Mouse (Mus musculus) CH12.LX (cell line): Measurements from ENCODE around the gene Trim46. TPM values are rescaled to one million over a fixed set of nuclear protein-coding genes. Genes with fewer than 3 reads are reported as not detected.

ENCODE experiments used
- DNase-seq: peaks from one replicate; pipeline ENCODE4 v3.0.0-alpha.2; 2013; ENCODE audit errors: extremely low read depth
- H3K27ac ChIP-seq: 2 replicates; pipeline ENCODE4 v1.5.1; 2012; ENCODE audit warnings: low read depth, mild to moderate bottlenecking, control low read depth, moderate library complexity; ENCODE audit not compliant: insufficient read depth
- H3K27me3 ChIP-seq: replicated peaks from 2 replicates; pipeline ENCODE3; 2012; ENCODE audit warnings: inconsistent platforms
- H3K36me3 ChIP-seq, 2 experiments: replicated peaks in 1 of 2; 2 replicates each; pipeline versions ENCODE3 to v1.6.1; 2012; ENCODE audit warnings: inconsistent platforms in 1 of 2, low read length in 1 of 2, mild to moderate bottlenecking in 1 of 2, mixed read lengths in 1 of 2, moderate library complexity in 1 of 2; ENCODE audit not compliant: control insufficient read depth in 1 of 2, insufficient read depth in 1 of 2
- H3K4me1 ChIP-seq, 2 experiments: 2 replicates each; pipeline ENCODE4 v1.6.1; 2012; ENCODE audit warnings: inconsistent platforms in 1 of 2, moderate library complexity in 1 of 2; ENCODE audit not compliant: insufficient read depth in 2 of 2, control insufficient read depth in 1 of 2
- H3K4me2 ChIP-seq: 2 replicates; pipeline ENCODE4 v1.6.1; 2012; ENCODE audit warnings: low read depth, mild to moderate bottlenecking, control low read depth; ENCODE audit not compliant: poor library complexity, insufficient read depth, severe bottlenecking
- H3K4me3 ChIP-seq, 3 experiments: fragments of 150-350 bp in 1 of 3; sonication (generic) in 1 of 3; replicated peaks in 1 of 3; 2 replicates each; pipeline versions ENCODE3 to v1.5.1; 2011 to 2012; ENCODE audit warnings: low read depth in 2 of 3, low read length in 2 of 3, mild to moderate bottlenecking in 2 of 3, moderate library complexity in 2 of 3, control low read depth in 1 of 3, improper control_type of control experiment in 1 of 3, inconsistent platforms in 1 of 3, mixed read lengths in 1 of 3; ENCODE audit not compliant: poor library complexity in 1 of 3
- H3K79me2 ChIP-seq: replicated peaks from 2 replicates; pipeline ENCODE4 v1.6.1; 2012; ENCODE audit warnings: mild to moderate bottlenecking, moderate library complexity; ENCODE audit not compliant: control insufficient read depth, poor library complexity, insufficient read depth, severe bottlenecking; ENCODE audit errors: extremely low read depth
- H3K9ac ChIP-seq: 2 replicates; pipeline ENCODE4 v1.6.1; 2012; ENCODE audit warnings: low read depth, mild to moderate bottlenecking, control low read depth, moderate library complexity; ENCODE audit not compliant: insufficient read depth
- H3K9me3 ChIP-seq: replicated peaks from 2 replicates; pipeline ENCODE3; 2012; ENCODE audit warnings: low read length, inconsistent platforms, mixed read lengths
- BHLHE40 ChIP-seq: IDR thresholded peaks from 2 replicates; pipeline ENCODE4 v1.6.1; 2011; ENCODE audit warnings: mild to moderate bottlenecking, low read depth, low read length, improper control_type of control experiment
- CHD1 ChIP-seq: IDR thresholded peaks from 2 replicates; pipeline ENCODE4 v1.6.1; 2012; ENCODE audit warnings: low read depth, low read length, improper control_type of control experiment, inconsistent platforms
- CHD2 ChIP-seq: IDR thresholded peaks from 2 replicates; pipeline ENCODE4 v1.6.1; 2011; ENCODE audit warnings: low read length, improper control_type of control experiment
- CTCF ChIP-seq, 2 experiments: IDR thresholded peaks in 1 of 2; conservative IDR thresholded peaks in 1 of 2; 2 replicates each; pipeline ENCODE4 v1.5.1; 2011 to 2012; ENCODE audit warnings: low read depth in 2 of 2, low read length in 2 of 2, improper control_type of control experiment in 1 of 2, inconsistent platforms in 1 of 2, mild to moderate bottlenecking in 1 of 2, moderate library complexity in 1 of 2
- E2F4 ChIP-seq: IDR thresholded peaks from 2 replicates; pipeline ENCODE4 v1.6.1; 2011; ENCODE audit warnings: low read depth, low read length, improper control_type of control experiment; ENCODE audit not compliant: insufficient replicate concordance
- ETS1 ChIP-seq: conservative IDR thresholded peaks from 2 replicates; pipeline ENCODE4 v1.6.1; 2012; ENCODE audit warnings: low read depth, mild to moderate bottlenecking, inconsistent platforms, low read length, improper control_type of control experiment, moderate library complexity
- GABPA ChIP-seq: IDR thresholded peaks from 2 replicates; pipeline ENCODE4 v1.6.1; 2012; ENCODE audit warnings: low read depth, low read length, improper control_type of control experiment, inconsistent platforms; ENCODE audit not compliant: insufficient replicate concordance
- IRF4 ChIP-seq: IDR thresholded peaks from 2 replicates; pipeline ENCODE4 v1.6.1; 2014; ENCODE audit warnings: low read depth, mild to moderate bottlenecking, inconsistent platforms, low read length, improper control_type of control experiment
- JUN ChIP-seq: IDR thresholded peaks from 2 replicates; pipeline ENCODE4 v1.6.1; 2011; ENCODE audit warnings: low read depth, mild to moderate bottlenecking, low read length, improper control_type of control experiment, moderate library complexity; ENCODE audit not compliant: insufficient read depth
- JUND ChIP-seq: conservative IDR thresholded peaks from 2 replicates; pipeline ENCODE4 v1.6.1; 2011; ENCODE audit warnings: low read depth, low read length, improper control_type of control experiment
- KAT2A ChIP-seq: IDR thresholded peaks from 2 replicates; pipeline ENCODE4 v1.6.1; 2012; ENCODE audit warnings: low read length, improper control_type of control experiment, inconsistent platforms; ENCODE audit not compliant: insufficient replicate concordance
- MAFK ChIP-seq: IDR thresholded peaks from 2 replicates; pipeline ENCODE4 v1.6.1; 2011; ENCODE audit warnings: low read length, improper control_type of control experiment; ENCODE audit not compliant: insufficient replicate concordance
- MAX ChIP-seq: IDR thresholded peaks from 2 replicates; pipeline ENCODE4 v1.6.1; 2011; ENCODE audit warnings: low read length, improper control_type of control experiment
- MXI1 ChIP-seq: IDR thresholded peaks from 2 replicates; pipeline ENCODE4 v1.6.1; 2011; ENCODE audit warnings: mild to moderate bottlenecking, low read depth, low read length, improper control_type of control experiment
- NELFE ChIP-seq: IDR thresholded peaks from 2 replicates; pipeline ENCODE4 v1.6.1; 2011; ENCODE audit warnings: low read depth, low read length, improper control_type of control experiment
- POLR2A ChIP-seq: IDR thresholded peaks from 2 replicates; pipeline ENCODE4 v1.6.1; 2011; ENCODE audit warnings: low read depth, mild to moderate bottlenecking, improper control_type of control experiment, low read length
- RCOR1 ChIP-seq: conservative IDR thresholded peaks from 2 replicates; pipeline ENCODE4 v1.6.1; 2012; ENCODE audit warnings: low read depth, mild to moderate bottlenecking, inconsistent platforms, low read length, improper control_type of control experiment
- SMC3 ChIP-seq: IDR thresholded peaks from 2 replicates; pipeline ENCODE4 v1.6.1; 2011; ENCODE audit warnings: low read depth, low read length, improper control_type of control experiment
- TBP ChIP-seq: conservative IDR thresholded peaks from 2 replicates; pipeline ENCODE4 v1.6.1; 2011; ENCODE audit warnings: low read depth, low read length, improper control_type of control experiment
- TCF12 ChIP-seq: IDR thresholded peaks from 2 replicates; pipeline ENCODE4 v1.6.1; 2014; ENCODE audit warnings: low read depth, mild to moderate bottlenecking, inconsistent platforms, low read length, improper control_type of control experiment
- USF1 ChIP-seq: IDR thresholded peaks from 2 replicates; pipeline ENCODE4 v1.6.1; 2014; ENCODE audit warnings: low read depth, mild to moderate bottlenecking, inconsistent platforms, low read length, improper control_type of control experiment
- USF2 ChIP-seq: conservative IDR thresholded peaks from 2 replicates; pipeline ENCODE4 v1.6.1; 2011; ENCODE audit warnings: low read depth, low read length, improper control_type of control experiment
- ZC3H11A ChIP-seq: IDR thresholded peaks from 2 replicates; pipeline ENCODE4 v1.6.1; 2012; ENCODE audit warnings: low read depth, mild to moderate bottlenecking, inconsistent platforms, low read length, improper control_type of control experiment
- ZKSCAN1 ChIP-seq: IDR thresholded peaks from 2 replicates; pipeline ENCODE4 v1.6.1; 2012; ENCODE audit warnings: low read depth, inconsistent platforms, low read length, improper control_type of control experiment, borderline replicate concordance
- ZMIZ1 ChIP-seq: IDR thresholded peaks from 2 replicates; pipeline ENCODE4 v1.6.1; 2012; ENCODE audit warnings: low read depth, mild to moderate bottlenecking, inconsistent platforms, low read length, improper control_type of control experiment
- ZNF384 ChIP-seq: IDR thresholded peaks from 2 replicates; pipeline ENCODE4 v1.6.1; 2012; ENCODE audit warnings: low read depth, low read length, improper control_type of control experiment, inconsistent platforms
- dilution Hi-C: fragments of 300-500 bp; cut with MboI; formaldehyde crosslinking; loops from 2 replicates; pipeline ENCODE4 v1.14.3; 2020; ENCODE audit warnings: low sequenced_read_pairs; ENCODE audit not compliant: extremely low pct_unique_long_range_greater_than_20kb, extremely low pct_ligation_motif_present
- in situ Hi-C: fragments of 300-500 bp; cut with MboI; formaldehyde crosslinking; loops from 3 replicates; pipeline ENCODE4 v1.14.3; 2019; ENCODE audit warnings: low sequenced_read_pairs, low pct_ligation_motif_present, low pct_unique_long_range_greater_than_20kb, mixed read lengths
- polyA plus RNA-seq: library from polyadenylated mRNA; unstranded; fragments of >175 nt; gene quantifications from 2 replicates; pipeline ENCODE4 v1.2.1, GENCODE M21; 2012; ENCODE audit warnings: low read depth; ENCODE audit not compliant: insufficient read length
- total RNA-seq, 2 experiments: library from RNA; depleted of rRNA; stranded (reverse); fragments of 300-350 nt in 1 of 2; fragments of >200 nt in 1 of 2; gene quantifications; 2 replicates each; pipeline ENCODE4 v1.2.3; 2012 to 2014

Gene Trim46
- total and polyA plus RNA-seq, 3 experiments = 0.36 to 1.9 (median 1.4) TPM

GRCm38 (mm10) chr3:89206695-89207094, 39.4 kb downstream of the Trim46 start:
- TF ChIP-seq POLR2A (no peak), ETS1 (no peak), IRF4 (no peak), ZC3H11A (no peak), ZKSCAN1 (no peak), USF2 (no peak), MXI1 (no peak), MAX (no peak), E2F4 (no peak), USF1 (no peak), TBP (no peak), CHD1 (no peak)
- TF ChIP-seq, all 38 proteins: peak for 0
- peaks cover 5% of the 10 kb centered on the region; the same call in 1 of the 2 replicates for H3K79me2 ChIP-seq
- H3K4me1 ChIP-seq = peaks cover 3 to 18% of the 10 kb centered on the region in 2 experiments
- no peak overlapping the region for H3K4me2 ChIP-seq
- H3K9ac ChIP-seq = no peak overlapping the region
- in situ Hi-C loops = loop anchor here (5.0 kb wide), 1 partner anchor 36 kb away; no protein-coding TSS in a partner anchor
- H3K27ac ChIP-seq = no peak overlapping the region
- H3K36me3 ChIP-seq = peaks cover 71 to 80% of the 10 kb centered on the region in 2 experiments
- H3K9me3 ChIP-seq = no peaks in the 10 kb centered on the region
- DNase-seq = no peak
- H3K4me3 ChIP-seq = no peak overlapping the region
- H3K27me3 ChIP-seq = no peaks in the 10 kb centered on the region
- dilution Hi-C loops = no loop called here

GRCm38 (mm10) chr3:89206079-89206478, 40.0 kb downstream of the Trim46 start:
- no peak overlapping the region for H3K4me2 ChIP-seq
- dilution Hi-C loops (no loop called here), in situ Hi-C loops (loop anchor here (5.0 kb wide), 1 partner anchor 36 kb away; no protein-coding TSS in a partner anchor)
- peaks cover 3 to 16% of the 10 kb centered on the region in 2 experiments for H3K4me1 ChIP-seq
- no peak overlapping the region for H3K4me3 ChIP-seq
- H3K36me3 ChIP-seq = peaks cover 69 to 74% of the 10 kb centered on the region in 2 experiments
- H3K27ac ChIP-seq = no peak overlapping the region
- H3K9me3 ChIP-seq = no peaks in the 10 kb centered on the region
- TF ChIP-seq USF1 (no peak), GABPA (no peak), CTCF (conservative IDR thresholded peaks at IDR 0.05 in 1 of 2, IDR thresholded peaks at IDR 0.05 in 1 of 2; ENCODE audit: low read depth in 2 of 2, low read length in 2 of 2) (no peak), ZMIZ1 (no peak), RCOR1 (no peak), IRF4 (no peak), ZNF384 (no peak), SMC3 (no peak), BHLHE40 (no peak), JUN (no peak), TCF12 (no peak), KAT2A (no peak), NELFE (no peak), MAFK (no peak), JUND (no peak), CHD2 (no peak)
- no peak for DNase-seq
- H3K9ac ChIP-seq = no peak overlapping the region
- peaks cover 5% of the 10 kb centered on the region; the same call in 1 of the 2 replicates for H3K79me2 ChIP-seq
- H3K27me3 ChIP-seq = no peaks in the 10 kb centered on the region
